Mouse (Mus musculus): ENCODE data around the gene Rasgef1a. TPM values are rescaled to one million over a fixed set of nuclear protein-coding genes. Genes with fewer than 3 reads are reported as not detected.

Rasgef1a gene
- total RNA-seq, 2 experiments from 2014 or later: 199 to 208 TPM

- DNase-seq (ENCODE audit: low spot score in 2 of 2): peak; percentile 68 to 91
- intact Hi-C loops (cut with DNase I): loop anchor here (2.0 kb wide), 2 partner anchors 44 to 54 kb away; no protein-coding TSS in a partner anchor
Measured at GRCm38 (mm10) chr6:118066199-118067081, 55.2 kb downstream of the Rasgef1a start.

DNA sequence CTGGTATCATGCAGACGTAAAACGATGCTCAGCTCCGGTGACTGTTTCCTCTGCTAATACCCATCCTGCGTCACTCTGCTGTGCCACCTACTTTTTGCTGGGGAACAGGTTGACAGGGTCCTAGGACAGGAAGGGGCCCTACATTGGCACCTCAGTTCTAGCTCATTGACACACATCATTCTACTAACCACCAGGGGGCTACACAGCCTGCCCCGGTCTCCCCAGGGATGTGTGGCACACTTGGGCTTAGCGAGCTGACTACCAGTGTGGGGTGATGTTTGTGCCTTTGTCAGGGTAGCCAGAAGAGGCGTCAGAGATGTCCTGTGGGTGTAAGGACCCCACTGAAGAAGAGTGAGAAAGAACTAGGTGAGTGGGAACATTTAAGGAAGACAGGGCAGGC lies 56.5 kb downstream of the Rasgef1a start:
- DNase-seq (ENCODE audit: low spot score in 2 of 2): no peak
- intact Hi-C loops (cut with DNase I): loop anchor here (2.0 kb wide), 2 partner anchors 45 to 55 kb away; no protein-coding TSS in a partner anchor

GRCm38 (mm10) chr6:118070321-118071012 lies 59.2 kb downstream of the Rasgef1a start:
- intact Hi-C loops (cut with DNase I): no loop called here
- peak; percentile 74 to 93 for DNase-seq (ENCODE audit: low spot score in 2 of 2)

GRCm38 (mm10) chr6:118071013-118071350 lies 59.7 kb downstream of the Rasgef1a start:
- DNase-seq (ENCODE audit: low spot score in 2 of 2): no peak
- intact Hi-C loops (cut with DNase I): no loop called here

DNA sequence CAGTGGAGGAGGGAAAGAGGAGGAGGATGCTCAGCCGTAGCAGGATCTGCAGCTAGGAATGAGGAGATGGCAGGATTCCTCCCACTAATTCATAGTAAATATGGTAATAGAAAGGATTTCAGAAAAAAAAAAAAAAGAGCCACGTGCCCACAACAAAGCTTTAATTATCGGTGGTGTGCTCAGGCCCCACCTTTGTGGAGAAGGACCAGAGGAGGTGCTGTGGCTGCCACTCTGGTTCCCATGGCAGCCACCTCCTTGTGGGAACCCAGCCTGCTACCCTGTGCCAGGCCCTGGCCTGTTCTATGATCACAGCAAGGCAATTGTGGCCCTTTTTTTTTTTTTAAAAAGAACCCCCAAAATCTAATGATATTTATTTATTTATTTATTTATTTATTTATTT lies 60.2 kb downstream of the Rasgef1a start:
- no peak for DNase-seq (ENCODE audit: low spot score in 2 of 2)
- intact Hi-C loops (cut with DNase I): no loop called here

DNA sequence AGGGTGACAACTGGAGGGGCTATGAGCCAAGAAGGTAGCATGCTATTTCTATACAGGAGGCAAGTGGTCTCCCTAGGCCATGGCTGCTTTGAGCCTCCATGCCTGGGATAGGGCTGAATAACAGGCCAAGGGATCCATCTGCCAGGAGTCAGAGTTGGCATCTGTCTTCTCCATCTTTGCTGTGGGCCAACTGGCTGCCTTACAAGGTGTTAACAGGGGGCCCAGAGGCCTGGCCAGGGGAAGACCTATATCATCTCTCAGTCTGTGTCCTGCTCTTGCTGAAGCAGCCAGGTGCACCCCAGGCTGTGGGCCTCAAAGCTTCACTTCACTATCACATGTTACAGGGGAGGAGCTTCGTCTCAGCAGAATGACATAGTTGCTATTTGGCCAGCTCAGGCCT lies 60.9 kb downstream of the Rasgef1a start:
- DNase-seq (ENCODE audit: low spot score in 2 of 2): no peak
- intact Hi-C loops (cut with DNase I): no loop called here

DNA sequence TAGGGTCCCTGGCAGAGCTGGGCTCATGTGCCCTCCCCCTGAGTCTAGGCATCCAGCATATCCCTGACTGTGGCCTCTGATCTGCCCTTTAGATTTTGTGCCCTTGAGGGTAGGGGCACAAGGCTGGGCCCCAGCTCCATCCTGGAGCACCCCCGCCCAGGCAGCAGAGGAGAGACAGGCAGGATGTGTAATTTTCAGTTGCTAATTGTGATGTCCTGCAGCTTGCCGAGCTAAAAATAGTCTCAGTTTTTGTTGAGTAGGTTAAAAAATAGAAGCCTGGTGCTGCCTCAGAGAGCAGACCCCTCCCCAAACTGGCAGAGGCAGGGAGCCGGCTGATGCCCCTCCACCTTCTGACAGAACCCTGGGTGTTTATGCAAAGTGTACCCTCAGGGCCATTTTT lies 62.9 kb downstream of the Rasgef1a start:
- intact Hi-C loops (cut with DNase I): no loop called here
- peak in 1 of 2 experiments; percentile 47 for DNase-seq (ENCODE audit: low spot score in 2 of 2)

GRCm38 (mm10) chr6:118076256-118076655 lies 65.0 kb downstream of the Rasgef1a start:
- intact Hi-C loops (cut with DNase I): no loop called here
- no peak for DNase-seq (ENCODE audit: low spot score in 2 of 2)

GRCm38 (mm10) chr6:118076748-118077147 lies 65.5 kb downstream of the Rasgef1a start:
- intact Hi-C loops (cut with DNase I): no loop called here
- no peak for DNase-seq (ENCODE audit: low spot score in 2 of 2)

- intact Hi-C loops (cut with DNase I): no loop called here
- DNase-seq (ENCODE audit: low spot score in 2 of 2): no peak
Measured at GRCm38 (mm10) chr6:118077421-118077820, 66.2 kb downstream of the Rasgef1a start.

- DNase-seq (ENCODE audit: low spot score in 2 of 2): no peak
- intact Hi-C loops (cut with DNase I): no loop called here
Measured at GRCm38 (mm10) chr6:118078751-118079150, 67.5 kb downstream of the Rasgef1a start.

GRCm38 (mm10) chr6:118079292-118079691 lies 68.1 kb downstream of the Rasgef1a start:
- intact Hi-C loops (cut with DNase I): no loop called here
- no peak for DNase-seq (ENCODE audit: low spot score in 2 of 2)

DNA sequence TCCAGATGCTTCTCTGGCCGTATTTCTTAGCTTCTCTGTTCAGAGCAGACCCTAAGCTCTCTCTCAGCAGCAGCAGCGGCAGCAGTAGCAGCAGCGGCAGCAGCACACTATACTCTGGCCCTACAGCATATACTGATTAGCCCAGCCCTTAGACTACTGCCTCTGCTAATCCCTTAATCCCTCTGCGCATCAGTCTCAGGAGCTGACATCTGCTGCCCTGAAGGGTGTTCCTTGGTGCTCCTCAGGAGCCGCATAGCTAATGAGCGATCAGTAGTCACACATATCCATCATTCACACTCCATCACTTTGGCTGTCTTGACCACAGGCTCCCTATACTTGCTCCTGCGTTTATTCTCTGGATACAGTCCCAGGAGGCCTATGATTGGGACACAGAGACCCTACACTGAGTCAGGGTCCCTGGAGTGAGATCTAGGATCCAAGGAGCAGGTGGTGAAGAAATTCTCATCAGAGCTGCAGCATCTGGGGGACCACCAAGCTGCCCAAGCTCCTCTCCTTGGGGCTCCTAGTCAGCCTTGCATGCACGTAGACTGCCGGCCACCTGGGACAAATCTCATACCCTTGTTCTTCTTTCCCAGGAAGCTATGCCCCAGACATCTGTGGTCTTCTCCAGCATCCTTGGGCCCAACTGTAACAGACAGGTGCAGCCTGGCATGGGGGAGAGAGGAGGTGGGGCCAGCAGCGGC lies 68.7 kb downstream of the Rasgef1a start:
- no peak for DNase-seq (ENCODE audit: low spot score in 2 of 2)
- intact Hi-C loops (cut with DNase I): no loop called here

DNA sequence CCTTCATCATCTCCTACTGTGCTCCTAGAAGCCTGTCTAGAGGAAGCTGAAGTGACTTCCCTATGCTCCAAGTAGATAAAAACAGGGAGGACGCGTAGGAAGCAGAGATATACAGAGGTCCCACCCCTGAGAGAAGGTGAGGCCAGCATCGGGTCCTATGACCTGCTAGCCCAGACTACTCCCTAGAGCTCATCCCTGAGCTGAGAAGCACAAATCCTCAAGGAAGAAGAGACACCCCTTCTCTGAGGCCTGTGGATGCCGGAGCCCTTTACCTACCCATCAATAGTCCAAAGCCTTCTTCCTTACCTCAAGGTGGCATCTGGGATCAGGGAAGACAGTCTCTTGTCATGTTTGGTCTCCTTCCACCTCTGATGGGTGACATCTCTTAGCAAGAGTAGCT lies 69.5 kb downstream of the Rasgef1a start:
- no peak for DNase-seq (ENCODE audit: low spot score in 2 of 2)
- intact Hi-C loops (cut with DNase I): no loop called here

GRCm38 (mm10) chr6:118082384-118082783 lies 71.1 kb downstream of the Rasgef1a start:
- no peak for DNase-seq (ENCODE audit: low spot score in 2 of 2)
- intact Hi-C loops (cut with DNase I): no loop called here

DNA sequence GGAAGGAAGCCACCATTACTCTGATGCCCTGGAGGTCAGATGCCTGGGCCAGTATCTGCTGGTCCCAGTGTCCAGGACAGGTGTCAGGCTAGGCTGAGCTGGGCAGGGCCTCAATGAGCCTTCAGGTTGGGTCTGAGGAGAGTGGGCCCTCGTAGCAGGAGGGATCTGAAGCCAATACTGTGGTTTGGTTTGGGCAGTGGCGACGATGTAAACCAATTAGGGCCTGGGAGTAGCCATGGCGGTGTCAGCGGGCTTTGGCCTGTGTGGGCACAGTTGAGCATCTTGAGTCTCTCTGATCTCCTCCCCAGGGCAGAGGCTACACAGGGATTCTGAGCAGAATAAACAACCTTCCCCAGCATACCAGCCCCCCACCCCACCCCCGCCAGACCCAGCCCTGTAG lies 72.4 kb downstream of the Rasgef1a start:
- intact Hi-C loops (cut with DNase I): no loop called here
- no peak for DNase-seq (ENCODE audit: low spot score in 2 of 2)

DNA sequence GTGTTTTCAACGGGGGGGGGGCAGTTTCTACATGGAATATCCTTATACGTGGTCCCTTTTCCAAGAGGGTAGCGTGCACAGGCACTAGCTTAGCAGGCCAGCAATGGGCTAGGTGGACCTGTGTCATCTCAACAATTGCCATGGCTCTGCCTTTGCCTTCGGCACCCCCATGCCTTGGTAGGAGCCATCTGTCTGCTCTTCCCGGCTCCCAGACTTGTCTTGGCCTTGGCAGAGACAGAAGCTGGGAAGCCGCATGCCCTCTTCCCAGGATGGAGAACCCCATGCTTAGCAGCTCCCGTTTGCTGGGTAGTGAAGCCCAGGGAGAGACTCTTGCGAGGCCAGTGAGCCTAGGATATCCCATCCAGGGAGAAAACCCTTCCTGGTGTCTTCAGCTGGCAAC lies 73.4 kb downstream of the Rasgef1a start:
- intact Hi-C loops (cut with DNase I): no loop called here
- DNase-seq (ENCODE audit: low spot score in 2 of 2): no peak

- DNase-seq (ENCODE audit: low spot score in 2 of 2): no peak
- intact Hi-C loops (cut with DNase I): no loop called here
Measured at GRCm38 (mm10) chr6:118087955-118088354, 76.7 kb downstream of the Rasgef1a start.

DNA sequence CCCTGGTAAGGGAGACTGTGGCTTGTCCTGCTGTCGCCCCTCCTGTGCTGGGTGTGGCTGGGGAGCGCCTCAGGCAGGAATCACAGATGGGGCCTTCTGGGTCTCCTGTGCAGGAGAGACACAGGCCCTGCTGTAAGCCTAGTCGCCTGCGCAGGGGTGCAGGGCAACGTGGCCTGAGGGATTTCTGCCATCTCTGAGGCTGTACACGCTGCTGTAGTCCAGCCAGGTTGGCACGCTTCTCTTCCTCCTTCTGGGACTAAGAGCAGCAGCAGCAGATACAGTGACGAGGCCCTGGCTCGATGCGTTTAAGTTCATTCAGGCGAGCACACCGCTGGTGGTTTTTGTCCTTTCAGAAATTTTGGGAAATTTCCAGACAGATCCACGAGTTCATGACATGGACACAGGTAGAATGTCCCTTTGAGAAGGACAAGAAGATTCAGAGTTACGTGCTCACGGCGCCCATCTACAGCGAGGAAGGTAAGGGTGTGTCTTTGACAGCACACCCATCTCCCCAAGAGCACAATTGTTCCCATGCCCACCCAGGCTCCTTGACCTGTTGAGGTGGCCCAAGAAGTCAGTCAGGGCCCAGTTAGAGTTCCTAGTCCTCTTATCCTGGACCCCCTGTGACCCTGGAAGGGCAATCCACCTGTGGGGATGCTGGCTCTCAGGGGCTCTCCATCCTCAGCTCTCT lies 77.7 kb downstream of the Rasgef1a start:
- DNase-seq (ENCODE audit: low spot score in 2 of 2): no peak
- intact Hi-C loops (cut with DNase I): no loop called here

GRCm38 (mm10) chr6:118090827-118091226 lies 79.6 kb downstream of the Rasgef1a start:
- no peak for DNase-seq (ENCODE audit: low spot score in 2 of 2)
- intact Hi-C loops (cut with DNase I): loop anchor here (10.0 kb wide), 1 partner anchor 226 kb away; the partner anchor contains the start of gene Zfp239
